ENCODE assay signal across 8 mouse cellular contexts in the genomic region with DNA sequence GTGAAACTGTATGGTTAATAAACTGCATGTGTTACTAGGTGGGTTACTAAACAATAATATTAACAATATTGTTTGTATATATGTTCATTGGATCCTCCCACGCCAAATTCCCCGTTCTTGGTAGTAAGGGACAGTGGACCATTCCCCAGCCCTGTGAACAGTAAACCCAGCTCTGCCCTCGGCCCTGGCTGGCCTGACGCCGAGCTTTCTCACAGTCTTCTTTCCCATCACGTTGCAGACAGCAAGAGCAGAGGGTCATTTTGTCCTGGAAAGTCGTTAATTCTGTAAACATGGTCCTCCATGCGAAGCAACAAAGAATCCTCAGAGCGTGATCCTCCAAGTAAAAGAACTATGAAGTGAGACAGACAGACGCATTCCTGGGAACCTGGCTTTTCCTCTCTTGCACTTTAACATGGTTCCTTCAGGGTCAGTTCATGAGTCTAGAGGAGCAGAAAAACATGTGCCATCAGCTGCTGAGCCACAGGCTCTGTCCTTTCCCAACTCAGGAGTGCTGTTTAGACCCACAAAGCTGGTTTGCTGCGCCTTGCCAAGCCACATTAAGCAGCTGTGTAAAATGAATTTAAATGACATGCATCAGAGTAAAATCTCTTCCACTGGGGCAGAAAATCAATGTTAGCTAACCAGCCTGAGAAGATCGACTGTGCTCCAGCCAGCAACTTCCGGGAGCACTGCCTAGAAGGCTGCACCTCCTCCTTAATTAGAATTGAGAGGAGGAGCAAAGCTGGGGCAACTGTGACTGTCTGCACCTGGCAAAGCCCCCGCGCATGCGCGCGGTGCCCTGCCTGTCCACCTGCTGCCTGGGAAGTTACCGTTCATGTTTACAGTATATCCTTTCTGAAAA.
DNase-seq lines count a peak whose midpoint lies in the region; ATAC-seq and TF ChIP-seq lines count a peak whose summit lies in the region.

No protein-coding gene starts in this region.

- TF ChIP-seq CTCF in layer of hippocampus, adult 2 months (conservative IDR thresholded peaks at IDR 0.05): no peak

- H3K4me1 ChIP-seq in embryonic facial prominence, embryonic 14.5 days (ENCODE audit: control insufficient read depth, insufficient read depth, low read length): 0 out of 2 replicates have a peak, but pooled peaks cover 5% of the 10 kb centered on the region
- H3K4me1 ChIP-seq in hindbrain, embryonic 10.5 days (replicated peaks): peaks cover 37% of the 10 kb centered on the region

- DNase-seq in A20 (ENCODE audit: low read depth, low spot score): peak; percentile 96
- peak; percentile 83 for DNase-seq in T-cell, adult 2 months (ENCODE audit: low spot score)
- peak; percentile 85 for DNase-seq in embryonic facial prominence, embryonic 14.5 days (ENCODE audit: low spot score)
- DNase-seq in hindbrain, embryonic 10.5 days (ENCODE audit: low spot score): no peak
- peak; percentile 84 to 89 for DNase-seq in layer of hippocampus, adult 2 months (ENCODE audit: low spot score in 2 of 2)
- peak; percentile 81 for DNase-seq in right cerebral cortex, postnatal 25 days

- no peak overlapping the region for H3K4me3 ChIP-seq in embryonic facial prominence, embryonic 14.5 days (ENCODE audit: low read depth, low read length)
- H3K4me3 ChIP-seq in hindbrain, embryonic 10.5 days: no peak overlapping the region
- H3K4me3 ChIP-seq in layer of hippocampus, adult 2 months: no peak overlapping the region; the same call in 1 of the 2 replicates

- no peak overlapping the region; the same call in 1 of the 2 replicates for H3K27ac ChIP-seq in embryonic facial prominence, embryonic 14.5 days (replicated peaks; ENCODE audit: low read depth, low read length)
- H3K27ac ChIP-seq in hindbrain, embryonic 10.5 days: peak overlapping the region; percentile 41; the same call in 1 of the 2 replicates
- peak overlapping the region; percentile 93 for H3K27ac ChIP-seq in layer of hippocampus, adult 2 months

- H3K9me3 ChIP-seq in embryonic facial prominence, embryonic 14.5 days (ENCODE audit: control insufficient read depth, low read length): no peaks in the 10 kb centered on the region
- H3K9me3 ChIP-seq in hindbrain, embryonic 10.5 days: no peaks in the 10 kb centered on the region

- H3K4me2 ChIP-seq in embryonic facial prominence, embryonic 14.5 days (ENCODE audit: low read depth, low read length): no peak overlapping the region

- H3K9ac ChIP-seq in embryonic facial prominence, embryonic 14.5 days (ENCODE audit: low read depth, low read length): no peak overlapping the region

- WGBS in embryonic facial prominence, embryonic 14.5 days: 72% methylated on average over 19 of the region's 19 CpGs
- 79% methylated on average over 19 of the region's 19 CpGs for WGBS in hindbrain, embryonic 10.5 days

- H3K27me3 ChIP-seq in embryonic facial prominence, embryonic 14.5 days (replicated peaks; ENCODE audit: control insufficient read depth, insufficient read depth, low read length): no peaks in the 10 kb centered on the region
- H3K27me3 ChIP-seq in hindbrain, embryonic 10.5 days (ENCODE audit: insufficient read depth, poor library complexity, severe bottlenecking): no peaks in the 10 kb centered on the region

- peaks cover 24% of the 10 kb centered on the region for H3K36me3 ChIP-seq in embryonic facial prominence, embryonic 14.5 days (ENCODE audit: control insufficient read depth, insufficient read depth, low read length)
- H3K36me3 ChIP-seq in hindbrain, embryonic 10.5 days: peaks cover 41% of the 10 kb centered on the region

- ATAC-seq in embryonic facial prominence, embryonic 14.5 days (ENCODE audit: low read depth): peak; percentile 82
- ATAC-seq in megakaryocyte progenitor cell, adult 5-6 weeks (replicated peaks; ENCODE audit: poor library complexity): peak; percentile 85
- no peak for ATAC-seq in monocyte, adult 5-6 weeks (replicated peaks; ENCODE audit: insufficient number of reproducible peaks, low FRiP score, low TSS enrichment, poor library complexity, severe bottlenecking)
